Mouse (Mus musculus) heart, adult 2 months (tissue): ENCODE data around the gene Cdr2.
"Not testable (repeated sequence)": the region's sequence is repeated elsewhere in the genome, so short reads cannot be mapped to it uniquely, and the experiment has no call there.

Experiments used
- CTCF ChIP-seq: fragments of 200-600 bp; IDR thresholded peaks from 2 replicates; pipeline ENCODE4 v1.8.1; 2022; ENCODE audit warnings: antibody characterized with exemption, mild to moderate bottlenecking, moderate library complexity
- POLR2A ChIP-seq: fragments of 200-500 bp; IDR thresholded peaks from 2 replicates; pipeline ENCODE4 v1.6.1; 2011; ENCODE audit warnings: mild to moderate bottlenecking, low read depth, low read length, control low read depth; ENCODE audit not compliant: insufficient read depth

DNA sequence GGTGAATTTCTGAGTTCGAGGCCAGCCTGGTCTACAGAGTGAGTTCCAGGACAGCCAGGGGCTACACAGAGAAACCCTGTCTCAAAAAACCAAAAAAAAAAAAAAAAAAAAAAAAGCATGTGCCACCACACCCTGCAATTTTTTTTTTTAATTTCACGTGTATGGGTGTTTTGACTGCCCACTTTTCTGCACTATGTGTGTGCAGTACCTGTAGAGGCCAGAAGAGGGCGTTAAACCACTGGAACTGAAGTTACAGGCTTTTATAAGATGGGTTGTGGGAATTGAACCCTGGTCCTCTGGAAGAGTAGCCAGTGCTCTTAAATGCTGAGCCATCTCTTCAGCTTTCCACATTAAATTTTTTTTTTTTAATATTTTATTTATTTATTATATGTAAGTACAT, 71.9 kb downstream of the Cdr2 start:
- TF ChIP-seq CTCF: peak; percentile 40
- TF ChIP-seq POLR2A: not testable (repeated sequence)
